Mouse (Mus musculus): ENCODE results near the gene Atad3a. TPM values are rescaled to one million over a fixed set of nuclear protein-coding genes. Genes with fewer than 3 reads are reported as not detected.
"Not testable (repeated sequence)": the region's sequence is repeated elsewhere in the genome, so short reads cannot be mapped to it uniquely, and the experiment has no call there.

Atad3a gene
- total and polyA plus RNA-seq, 3 experiments = 220 to 232 TPM; not detected in 1

DNA sequence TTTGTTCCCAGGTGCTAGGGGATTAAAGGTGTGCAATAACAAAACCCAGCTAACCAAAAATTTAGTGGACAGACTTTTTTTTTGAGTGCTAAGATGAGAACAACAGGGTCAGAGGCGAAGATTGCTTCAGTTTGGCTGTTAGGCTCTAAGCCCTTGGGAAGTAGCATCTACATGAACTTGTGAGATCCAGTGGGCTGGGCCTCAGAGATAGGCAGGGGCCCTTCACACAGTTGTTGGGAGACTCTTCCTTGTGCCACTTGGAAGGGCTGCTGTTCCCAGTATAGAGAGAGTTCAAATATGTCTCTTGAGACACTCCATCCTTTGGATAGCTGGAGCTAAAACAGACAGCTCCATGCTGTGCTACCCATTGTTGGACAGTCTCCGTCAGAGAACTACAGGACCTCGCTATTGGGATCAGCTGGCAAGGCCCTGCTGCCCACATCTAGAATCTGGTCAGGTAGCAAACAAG lies 29.2 kb upstream of the Atad3a start, which contains the start of gene Ankrd65:
TSS of gene Ankrd65 (plus strand) at position 419 of the 469 bp plus-strand sequence.
- H3K4me3 ChIP-seq (ENCODE audit: control insufficient read depth in 1 of 2, insufficient read depth in 1 of 2, low read depth in 2 of 2, low read length in 2 of 2) = no peak within 1 kb of the TSS
- no peaks in the 10 kb centered on the region for H3K79me2 ChIP-seq (ENCODE audit: control insufficient read depth, insufficient read depth, low read length, poor library complexity)
- no peaks in the 10 kb centered on the region for H3K27me3 ChIP-seq (ENCODE audit: control insufficient read depth in 1 of 2, insufficient read depth in 2 of 2, low read length in 2 of 2)
- DNase-seq (ENCODE audit: low read depth, low spot score) = no peak
- H3K9ac ChIP-seq (ENCODE audit: control insufficient read depth, low read depth, low read length, poor library complexity, severe bottlenecking) = no peak within 1 kb of the TSS
- H3K9me3 ChIP-seq (replicated peaks; ENCODE audit: insufficient read depth, low read length) = no peaks in the 10 kb centered on the region
- no peak within 1 kb of the TSS for H3K27ac ChIP-seq (ENCODE audit: control insufficient read depth, low read depth, low read length)
- peaks cover 10 to 17% of the 10 kb centered on the region in 2 experiments for H3K4me1 ChIP-seq (ENCODE audit: control insufficient read depth in 1 of 2, insufficient read depth in 2 of 2, low read length in 2 of 2)
- H3K36me3 ChIP-seq (ENCODE audit: control insufficient read depth in 1 of 2, insufficient read depth in 2 of 2, low read length in 2 of 2) = peaks cover 0 to 15% of the 10 kb centered on the region in 2 experiments; a peak in 2 of 4 replicates
- TF ChIP-seq ZNF384 (IDR thresholded peaks at IDR 0.05; ENCODE audit: low read depth, low read length) (no peak), MYC (IDR thresholded peaks at IDR 0.05; ENCODE audit: low read depth, low read length) (no peak), SIN3A (IDR thresholded peaks at IDR 0.05; ENCODE audit: low read length) (no peak), SMC3 (IDR thresholded peaks at IDR 0.05; ENCODE audit: low read depth, low read length) (no peak), USF2 (IDR thresholded peaks at IDR 0.05; ENCODE audit: borderline replicate concordance in 1 of 2, insufficient read depth in 1 of 2, low read depth in 1 of 2, low read length in 2 of 2) (no peak), RAD21 (IDR thresholded peaks at IDR 0.05; ENCODE audit: low read depth, low read length) (no peak), ELF1 (IDR thresholded peaks at IDR 0.05; ENCODE audit: low read depth, low read length) (no peak), USF1 (IDR thresholded peaks at IDR 0.05; ENCODE audit: low read depth, low read length) (no peak), MXI1 (IDR thresholded peaks at IDR 0.05; ENCODE audit: low read depth, low read length) (no peak), ZKSCAN1 (IDR thresholded peaks at IDR 0.05; ENCODE audit: low read depth, low read length) (no peak), POLR2A (IDR thresholded peaks at IDR 0.05; ENCODE audit: control insufficient read depth in 1 of 2, insufficient read depth in 1 of 2, low read depth in 1 of 2, low read length in 2 of 2, poor library complexity in 1 of 2) (no peak), GATA1 (IDR thresholded peaks at IDR 0.05; ENCODE audit: low read depth, low read length) (no peak), MYB (IDR thresholded peaks at IDR 0.05; ENCODE audit: low read depth, low read length) (no peak), E2F4 (IDR thresholded peaks at IDR 0.05; ENCODE audit: borderline replicate concordance, low read depth, low read length) (no peak), BHLHE40 (IDR thresholded peaks at IDR 0.05; ENCODE audit: borderline replicate concordance, low read depth, low read length) (no peak), MAX (IDR thresholded peaks at IDR 0.05; ENCODE audit: low read length) (no peak), TCF12 (IDR thresholded peaks at IDR 0.05; ENCODE audit: low read depth, low read length) (no peak), MEF2A (IDR thresholded peaks at IDR 0.05; ENCODE audit: extremely low read depth, insufficient replicate concordance, low read depth, low read length, poor library complexity, severe bottlenecking) (no peak), POLR2AphosphoS5 (IDR thresholded peaks at IDR 0.05; ENCODE audit: borderline replicate concordance, low read depth, low read length) (no peak), TAL1 (IDR thresholded peaks at IDR 0.05; ENCODE audit: low read length) (no peak)

DNA sequence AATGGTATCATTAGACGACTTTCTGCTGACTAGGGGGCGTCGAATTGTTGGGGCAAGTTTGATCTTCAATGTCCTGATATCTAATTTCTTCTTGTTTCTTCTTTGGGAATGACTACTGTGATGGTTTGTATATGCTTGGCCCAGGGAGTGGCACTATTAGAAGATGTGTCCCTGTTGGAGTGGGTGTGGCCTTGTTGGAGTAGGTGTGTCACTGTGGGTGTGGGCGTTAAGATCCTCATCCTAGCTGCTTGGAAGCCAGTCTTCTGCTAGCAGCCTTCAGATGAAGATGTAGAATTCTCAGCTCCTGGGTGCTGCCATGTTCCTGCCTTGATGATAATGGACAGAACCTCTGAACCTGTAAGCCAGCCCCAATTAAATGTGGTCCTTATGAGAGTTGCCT lies 27.9 kb upstream of the Atad3a start:
- not testable (repeated sequence) for H3K4me3 ChIP-seq (ENCODE audit: control insufficient read depth in 1 of 2, insufficient read depth in 1 of 2, low read depth in 2 of 2, low read length in 2 of 2); DNase-seq (ENCODE audit: low read depth, low spot score); H3K9ac ChIP-seq (ENCODE audit: control insufficient read depth, low read depth, low read length, poor library complexity, severe bottlenecking); H3K27me3 ChIP-seq (ENCODE audit: control insufficient read depth in 1 of 2, insufficient read depth in 2 of 2, low read length in 2 of 2); H3K9me3 ChIP-seq (replicated peaks; ENCODE audit: insufficient read depth, low read length); H3K79me2 ChIP-seq (ENCODE audit: control insufficient read depth, insufficient read depth, low read length, poor library complexity)
- Histone ChIP-seq H3K27ac (ENCODE audit: control insufficient read depth, low read depth, low read length) (peak overlapping the region; percentile 85), H3K36me3 (ENCODE audit: control insufficient read depth in 1 of 2, insufficient read depth in 2 of 2, low read length in 2 of 2) (peaks cover 0 to 16% of the 10 kb centered on the region in 2 experiments; a peak in 2 of 4 replicates), H3K4me1 (ENCODE audit: control insufficient read depth in 1 of 2, insufficient read depth in 2 of 2, low read length in 2 of 2) (peaks cover 11 to 17% of the 10 kb centered on the region in 2 experiments)

Measured in MEL (cell line).